Mouse (Mus musculus): ENCODE results near the gene Wwp2.
A peak's percentile ranks its signal among the peaks of the same experiment; 100 is the strongest.

Wwp2 gene

GRCm38 (mm10) chr8:107571486-107572135 is 135.4 kb downstream of the Wwp2 start:
- DNase-seq = peak; percentile 21 to 25

DNA sequence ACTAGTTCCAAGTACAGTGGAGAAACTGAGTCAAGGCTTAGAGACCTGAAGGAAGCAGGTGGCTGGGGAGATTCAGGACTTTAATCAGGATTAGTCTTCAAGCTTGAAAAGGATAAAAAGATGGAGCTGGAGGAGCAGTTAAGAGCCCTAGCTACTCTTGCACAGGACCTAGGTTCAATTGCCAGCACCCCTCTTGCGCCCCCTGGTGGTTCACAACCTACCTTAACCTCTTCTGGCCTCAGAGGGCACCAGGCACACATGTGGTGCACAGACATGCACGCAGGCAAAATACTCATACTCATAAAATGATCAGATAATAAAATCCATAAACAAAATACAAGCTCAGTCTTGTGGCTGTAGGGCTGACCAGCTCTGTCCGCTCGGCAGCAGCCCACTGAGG is 136.3 kb downstream of the Wwp2 start:
- peak; percentile 57 to 90 for DNase-seq

DNA sequence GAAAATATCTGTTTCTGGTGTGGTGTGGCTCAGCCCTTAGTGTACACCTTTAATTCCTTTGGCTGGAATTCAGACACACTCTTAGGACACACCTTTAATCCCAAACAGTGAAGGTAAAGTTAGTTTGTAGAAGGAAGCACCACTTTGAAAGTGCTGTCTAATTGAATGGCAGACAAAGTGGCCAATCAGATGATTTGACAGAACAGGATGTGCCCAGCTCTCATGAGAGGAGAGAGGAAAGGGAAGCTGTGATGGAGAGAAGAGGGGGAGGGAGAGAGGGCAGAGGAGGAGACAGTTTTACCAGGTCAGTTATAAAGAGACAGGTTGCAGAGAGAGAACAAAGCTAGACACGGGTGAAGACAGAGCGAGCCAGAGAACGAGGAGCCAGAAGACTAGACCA is 138.6 kb downstream of the Wwp2 start:
- DNase-seq = peak; percentile 31 to 42

GRCm38 (mm10) chr8:107576702-107577101 is 140.5 kb downstream of the Wwp2 start:
- DNase-seq = peak; percentile 80 to 86

- DNase-seq = no peak
These were observed 141.5 kb downstream of the Wwp2 start for GRCm38 (mm10) chr8:107577640-107578039.

GRCm38 (mm10) chr8:107578132-107578531 is 142.0 kb downstream of the Wwp2 start:
- DNase-seq = no peak

- no peak for DNase-seq
These were observed 142.4 kb downstream of the Wwp2 start for GRCm38 (mm10) chr8:107578541-107578940.

- DNase-seq = no peak
These were observed 144.7 kb downstream of the Wwp2 start for GRCm38 (mm10) chr8:107580879-107581278.

DNA sequence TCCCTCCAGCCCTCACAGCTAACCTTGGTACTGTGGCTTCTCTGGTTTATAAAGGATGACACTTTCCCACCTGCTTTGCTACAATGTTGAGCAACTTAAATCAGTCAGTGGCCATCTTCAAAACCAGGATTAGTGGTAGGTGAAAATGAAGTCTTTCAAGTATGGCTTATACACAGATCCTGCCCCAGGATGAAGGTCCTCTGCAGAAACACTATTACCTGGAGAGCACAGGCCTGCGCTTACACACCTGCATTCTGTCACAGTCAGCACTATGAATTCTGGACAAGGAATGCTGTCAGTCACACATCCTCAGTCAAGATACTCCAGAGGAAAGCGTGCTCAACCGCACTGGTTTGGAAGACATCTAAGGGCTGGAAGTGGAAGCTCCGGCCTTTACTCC is 145.4 kb downstream of the Wwp2 start:
- no peak for DNase-seq

GRCm38 (mm10) chr8:107582136-107582535 is 146.0 kb downstream of the Wwp2 start:
- no peak for DNase-seq

- no peak for DNase-seq
These were observed 151.3 kb downstream of the Wwp2 start for GRCm38 (mm10) chr8:107587429-107587994.

DNA sequence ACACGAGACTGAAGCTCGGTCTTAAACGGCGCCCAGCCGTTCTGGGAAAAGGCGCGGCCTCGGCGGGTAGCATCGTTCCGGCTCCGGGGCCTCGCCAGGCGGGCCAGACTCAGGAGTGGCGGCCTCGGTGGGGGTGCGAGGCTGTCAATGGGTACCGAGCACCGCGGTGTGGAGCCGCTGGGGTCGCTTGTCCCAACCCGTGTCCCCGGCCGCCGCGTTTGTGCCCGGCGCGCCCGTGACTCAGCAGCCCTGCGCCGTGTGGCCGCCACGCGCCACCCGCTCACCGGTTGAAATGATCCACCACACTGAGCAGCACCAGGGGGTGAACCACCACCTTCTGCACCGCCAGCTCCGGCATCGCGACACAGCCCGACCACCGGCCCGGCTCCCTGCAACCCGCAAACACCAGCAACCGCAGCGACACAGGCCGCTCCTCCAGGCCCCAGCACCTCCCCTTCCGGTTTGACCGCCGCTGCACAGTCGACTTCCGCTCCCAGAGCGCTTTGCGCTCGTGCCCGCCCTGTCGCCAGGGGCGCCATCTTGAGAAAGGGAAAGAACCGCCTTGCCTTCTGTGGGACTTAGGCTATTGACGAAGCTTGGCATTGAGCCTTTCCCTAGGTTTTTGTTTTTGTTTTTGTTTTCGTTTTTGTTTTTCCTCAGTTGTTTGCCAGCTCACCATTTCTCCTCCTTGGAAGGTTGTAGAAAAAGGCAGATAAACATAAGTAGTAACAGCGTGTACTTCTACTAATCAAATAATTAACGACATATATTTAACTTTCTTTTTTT is 152.0 kb downstream of the Wwp2 start, which contains the start of gene Psmd7:
Psmd7 (minus strand) TSS at position 470 of the 786 bp plus-strand sequence.
- peak; percentile 93 to 97 for DNase-seq

GRCm38 (mm10) chr8:107593967-107594729 is 158.0 kb downstream of the Wwp2 start:
- no peak for DNase-seq

GRCm38 (mm10) chr8:107594817-107595216 is 158.7 kb downstream of the Wwp2 start:
- DNase-seq = no peak

DNA sequence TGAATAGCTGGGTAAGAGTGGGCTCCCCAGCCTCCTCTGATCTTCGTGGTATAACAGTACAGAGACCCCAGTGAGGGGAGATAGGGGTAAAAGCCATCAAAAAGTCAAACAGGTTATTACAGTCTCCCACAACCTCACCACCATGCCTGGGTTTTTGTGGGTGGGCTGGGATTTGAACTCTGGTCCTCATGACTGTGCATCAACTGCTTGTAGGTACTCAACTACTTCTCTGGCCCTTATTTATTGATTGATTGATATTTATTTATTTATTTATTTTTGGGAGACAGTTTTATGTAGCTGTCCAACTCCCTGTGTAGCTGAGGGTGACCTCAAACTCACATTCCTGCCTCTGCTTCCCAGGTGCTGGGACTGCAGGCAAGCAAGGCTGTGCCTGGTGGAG is 161.6 kb downstream of the Wwp2 start:
- DNase-seq = no peak

DNA sequence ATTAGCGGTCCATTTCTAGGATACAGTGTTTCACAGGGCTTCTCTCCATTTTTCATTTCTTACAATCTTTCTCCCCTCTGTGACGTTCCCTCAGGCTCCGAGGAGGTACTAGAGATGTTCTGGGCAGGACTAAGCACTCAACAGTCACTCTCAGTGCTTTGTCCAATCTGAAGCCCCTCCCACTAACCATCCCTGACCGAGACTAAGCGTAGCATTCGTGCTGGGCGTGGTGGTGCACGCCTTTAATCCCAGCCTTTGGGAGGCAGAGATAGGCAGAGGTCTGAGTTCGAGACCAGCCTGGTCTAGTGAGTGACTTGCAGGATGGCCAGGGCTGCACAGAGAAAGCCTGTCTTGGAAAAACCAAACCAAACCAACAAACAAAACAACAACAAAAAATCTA is 163.5 kb downstream of the Wwp2 start:
- DNase-seq = no peak

DNA sequence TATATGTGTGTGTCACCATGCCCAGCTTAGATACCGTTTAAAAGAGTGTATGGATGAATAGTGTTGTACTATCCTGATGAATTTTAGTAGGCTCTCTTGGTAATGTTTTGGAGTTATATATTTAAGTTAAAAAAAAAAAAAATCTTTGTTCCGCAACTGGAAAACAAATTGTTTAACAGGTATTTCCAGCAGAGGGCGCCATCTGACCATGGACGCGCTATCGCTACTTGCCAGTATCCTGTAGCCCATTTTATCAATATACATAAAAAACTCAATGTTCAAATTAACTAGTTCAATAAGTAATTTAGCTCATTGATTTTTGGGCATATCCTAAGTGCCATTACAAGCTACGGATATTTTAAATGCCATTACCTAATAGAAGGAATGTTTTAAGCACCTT is 166.9 kb downstream of the Wwp2 start:
- DNase-seq = peak; percentile 57 to 86

All from kidney, postnatal 36 days (tissue).